Mouse (Mus musculus) bone marrow, adult 2 months (tissue): Measurements from ENCODE around the gene Timm13.

Source experiments
- CTCF ChIP-seq: fragments of 200-500 bp; IDR thresholded peaks from 2 replicates; pipeline ENCODE4 v1.5.1; 2011; ENCODE audit warnings: low read length, control low read depth; ENCODE audit not compliant: control insufficient read depth, insufficient read depth
- POLR2A ChIP-seq: fragments of 200-500 bp; IDR thresholded peaks from 2 replicates; pipeline ENCODE4 v1.6.1; 2011; ENCODE audit warnings: low read depth, mild to moderate bottlenecking, control low read depth, low read length, borderline replicate concordance; ENCODE audit not compliant: control insufficient read depth

DNA sequence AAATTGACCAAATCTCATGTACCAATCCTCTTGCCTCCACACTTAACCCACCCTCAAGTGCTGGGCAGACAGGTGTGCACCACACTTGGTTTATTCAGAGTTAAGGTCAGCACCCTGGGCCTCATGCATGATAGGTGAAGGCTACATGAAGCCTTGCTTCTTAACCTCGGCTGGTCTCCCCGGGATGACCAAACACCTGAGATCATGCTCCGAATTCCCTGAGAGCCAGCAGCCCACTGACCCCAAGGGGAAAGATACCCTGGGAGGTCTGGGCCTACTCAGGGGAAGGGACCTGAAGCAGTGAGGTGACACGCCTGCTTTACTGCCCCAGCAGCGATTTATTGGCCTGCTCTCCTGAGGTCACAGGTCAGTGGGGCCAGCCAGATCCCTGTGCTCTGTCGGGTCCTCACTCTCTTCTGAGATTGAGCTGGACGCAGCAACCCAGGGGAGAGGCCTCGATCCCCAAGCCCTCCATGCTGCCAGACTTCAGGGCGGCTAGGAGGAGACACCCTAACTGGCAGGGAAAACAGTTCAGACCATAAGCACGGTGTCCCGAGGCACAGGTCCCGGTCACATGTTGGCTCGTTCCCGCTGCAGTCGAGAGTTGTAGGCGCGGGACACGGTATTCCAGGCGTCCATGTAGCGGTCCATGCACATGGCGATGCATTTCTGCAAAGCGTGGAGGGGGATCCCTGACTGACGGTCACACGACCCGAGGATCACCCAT lies 1.0 kb downstream of the Timm13 start:
- TF ChIP-seq POLR2A: peak; percentile 46; the same call in 1 of the 2 replicates
- TF ChIP-seq CTCF: no peak
